Mouse (Mus musculus): Measurements from ENCODE around the gene Brap. TPM values are rescaled to one million over a fixed set of nuclear protein-coding genes. Genes with fewer than 3 reads are reported as not detected.
A peak's percentile ranks its signal among the peaks of the same experiment; 100 is the strongest.
"Not testable (repeated sequence)": the region's sequence is repeated elsewhere in the genome, so short reads cannot be mapped to it uniquely, and the experiment has no call there.

Brap gene
- polyA plus RNA-seq, 1 experiment = 23.4 TPM

DNA sequence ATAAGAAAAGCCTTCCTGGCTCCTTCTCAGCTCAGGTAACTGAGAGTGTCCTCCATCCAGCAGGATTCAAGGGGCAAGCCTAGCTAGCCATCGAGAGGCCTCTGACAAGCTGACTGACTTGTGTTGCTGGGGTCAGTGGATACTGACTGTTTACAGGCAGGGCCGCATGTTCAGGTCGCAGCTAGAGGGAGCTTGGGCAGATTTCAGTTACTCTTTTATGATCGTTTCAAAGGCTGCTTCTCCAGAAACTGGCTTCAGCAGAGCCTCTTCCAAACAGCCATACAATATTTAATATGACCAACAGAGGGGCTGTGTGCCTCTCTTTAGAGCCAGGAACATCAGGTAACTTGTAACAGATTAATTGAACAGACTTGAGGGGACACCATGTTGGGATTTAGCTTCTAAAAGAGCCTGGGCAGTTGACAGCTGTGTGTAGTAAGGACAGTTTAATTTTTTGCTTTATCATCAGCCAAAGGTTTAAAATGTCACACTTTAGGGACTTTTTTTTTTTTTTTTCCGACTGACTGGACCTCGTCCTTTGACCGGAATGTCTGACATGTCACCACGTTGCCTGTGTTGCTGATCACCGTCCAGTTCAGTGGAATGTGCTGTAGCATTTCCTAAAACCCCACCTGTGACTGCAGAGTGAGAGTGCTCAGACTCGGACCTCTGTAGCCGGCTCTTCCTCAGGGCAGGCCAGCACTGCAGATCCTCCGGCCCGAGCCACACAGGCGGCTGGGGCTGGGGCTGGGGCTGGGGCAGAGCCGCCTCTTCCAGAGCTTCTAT, 25.9 kb downstream of the Brap start:
- Histone ChIP-seq H3K4me3 (replicated peaks; ENCODE audit: control insufficient read depth, low read depth, low read length) (no peak overlapping the region), H3K27ac (ENCODE audit: control insufficient read depth, insufficient read depth, low read depth, low read length, poor library complexity) (no peak overlapping the region), H3K4me1 (ENCODE audit: control insufficient read depth, insufficient read depth, low read length) (no peaks in the 10 kb centered on the region)
- TF ChIP-seq CTCF (IDR thresholded peaks at IDR 0.05; ENCODE audit: control insufficient read depth, insufficient read depth, low read length) (no peak), POLR2A (IDR thresholded peaks at IDR 0.05; ENCODE audit: borderline replicate concordance, control insufficient read depth, low read depth, low read length) (no peak)
- WGBS = 88% methylated on average over 15 of the region's 15 CpGs

DNA sequence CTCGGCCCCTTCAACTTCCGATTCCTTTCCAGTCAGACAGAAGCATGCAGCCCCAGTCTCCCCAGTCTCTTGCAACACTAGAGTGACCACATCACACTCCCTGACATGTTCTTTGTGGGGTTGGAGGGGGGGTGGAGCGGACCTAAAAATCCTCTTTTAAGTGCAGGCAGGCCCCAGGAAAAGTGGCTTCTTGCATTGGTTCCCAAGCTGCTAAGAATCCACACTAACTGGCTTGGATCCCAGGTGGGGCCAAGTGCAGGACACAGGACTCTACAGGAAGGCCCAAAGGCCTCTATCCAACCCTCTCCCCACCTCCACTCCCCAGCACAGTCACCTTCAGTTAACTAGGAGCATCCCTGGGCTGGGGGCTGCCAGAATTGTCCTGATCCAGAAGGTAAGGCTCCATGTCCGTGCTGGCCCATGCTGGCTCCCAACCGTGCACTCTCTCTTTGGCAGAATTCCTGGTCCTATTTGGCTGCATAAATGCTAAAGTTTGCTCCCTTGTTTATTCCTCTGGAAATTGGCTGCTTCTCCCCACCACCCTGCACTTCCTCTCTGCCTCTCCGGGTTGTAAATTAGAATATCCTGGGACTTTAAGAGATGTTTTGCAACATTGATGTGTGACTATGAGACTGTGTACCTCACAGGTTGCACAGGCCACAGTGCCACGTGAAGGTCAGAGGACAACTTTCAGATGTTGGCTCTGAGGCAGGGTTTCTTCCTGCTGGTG, 30.3 kb downstream of the Brap start:
- 62% methylated on average over 7 of the region's 7 CpGs for WGBS

GRCm38 (mm10) chr5:121691436-121691835, 31.1 kb downstream of the Brap start:
- H3K27ac ChIP-seq (ENCODE audit: control insufficient read depth, insufficient read depth, low read depth, low read length, poor library complexity); H3K4me1 ChIP-seq (ENCODE audit: control insufficient read depth, insufficient read depth, low read length); H3K4me3 ChIP-seq (replicated peaks; ENCODE audit: control insufficient read depth, low read depth, low read length): not testable (repeated sequence)
- 86% methylated on average over 7 of the region's 7 CpGs for WGBS

More for the DNA sequence above, 30.3 kb downstream of the Brap start:
- Histone ChIP-seq H3K4me3 (replicated peaks; ENCODE audit: control insufficient read depth, low read depth, low read length) (no peak overlapping the region), H3K27ac (ENCODE audit: control insufficient read depth, insufficient read depth, low read depth, low read length, poor library complexity) (no peak overlapping the region), H3K4me1 (ENCODE audit: control insufficient read depth, insufficient read depth, low read length) (no peaks in the 10 kb centered on the region)
- no peak for TF ChIP-seq POLR2A (IDR thresholded peaks at IDR 0.05; ENCODE audit: borderline replicate concordance, control insufficient read depth, low read depth, low read length)
- no peak for TF ChIP-seq CTCF (IDR thresholded peaks at IDR 0.05; ENCODE audit: control insufficient read depth, insufficient read depth, low read length)

GRCm38 (mm10) chr5:121692897-121693296, 32.5 kb downstream of the Brap start:
- Histone ChIP-seq H3K27ac (ENCODE audit: control insufficient read depth, insufficient read depth, low read depth, low read length, poor library complexity) (no peak overlapping the region), H3K4me3 (replicated peaks; ENCODE audit: control insufficient read depth, low read depth, low read length) (no peak overlapping the region), H3K4me1 (ENCODE audit: control insufficient read depth, insufficient read depth, low read length) (no peaks in the 10 kb centered on the region)
- WGBS = 87% methylated on average over 4 of the region's 4 CpGs
- TF ChIP-seq POLR2A (IDR thresholded peaks at IDR 0.05; ENCODE audit: borderline replicate concordance, control insufficient read depth, low read depth, low read length) (no peak), CTCF (IDR thresholded peaks at IDR 0.05; ENCODE audit: control insufficient read depth, insufficient read depth, low read length) (no peak)

DNA sequence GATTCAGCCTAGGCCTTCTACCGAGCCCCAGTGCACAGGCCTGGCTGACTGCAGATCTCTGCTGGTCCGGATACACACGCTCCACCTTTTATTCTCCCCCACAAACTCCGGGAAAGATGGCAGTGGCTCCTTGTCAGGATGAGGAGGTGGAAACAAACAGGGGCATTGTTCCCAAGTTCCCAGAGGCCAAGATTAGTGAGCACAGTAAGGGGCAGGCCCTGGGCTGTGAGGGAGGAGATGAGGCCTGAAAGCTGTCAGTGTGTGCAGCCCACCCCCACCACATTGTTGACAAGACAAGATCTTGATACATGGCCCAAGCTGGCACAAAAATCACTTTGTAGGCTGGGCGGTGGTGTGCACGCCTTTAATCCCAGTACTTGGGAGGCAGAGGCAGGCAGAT, 36.4 kb downstream of the Brap start:
- Histone ChIP-seq H3K27ac (ENCODE audit: control insufficient read depth, insufficient read depth, low read depth, low read length, poor library complexity) (no peak overlapping the region), H3K4me3 (replicated peaks; ENCODE audit: control insufficient read depth, low read depth, low read length) (no peak overlapping the region), H3K4me1 (ENCODE audit: control insufficient read depth, insufficient read depth, low read length) (no peaks in the 10 kb centered on the region)
- WGBS = 85% methylated on average over 6 of the region's 6 CpGs
- TF ChIP-seq CTCF (IDR thresholded peaks at IDR 0.05; ENCODE audit: control insufficient read depth, insufficient read depth, low read length) = no peak
- TF ChIP-seq POLR2A (IDR thresholded peaks at IDR 0.05; ENCODE audit: borderline replicate concordance, control insufficient read depth, low read depth, low read length) = no peak

- Histone ChIP-seq H3K27ac (ENCODE audit: control insufficient read depth, insufficient read depth, low read depth, low read length, poor library complexity) (no peak overlapping the region), H3K4me3 (replicated peaks; ENCODE audit: control insufficient read depth, low read depth, low read length) (no peak overlapping the region), H3K4me1 (ENCODE audit: control insufficient read depth, insufficient read depth, low read length) (no peaks in the 10 kb centered on the region)
- 76% methylated on average over 5 of the region's 5 CpGs for WGBS
- TF ChIP-seq CTCF (IDR thresholded peaks at IDR 0.05; ENCODE audit: control insufficient read depth, insufficient read depth, low read length) (no peak), POLR2A (IDR thresholded peaks at IDR 0.05; ENCODE audit: borderline replicate concordance, control insufficient read depth, low read depth, low read length) (no peak)
Measured at GRCm38 (mm10) chr5:121699891-121700290, 39.5 kb downstream of the Brap start.

DNA sequence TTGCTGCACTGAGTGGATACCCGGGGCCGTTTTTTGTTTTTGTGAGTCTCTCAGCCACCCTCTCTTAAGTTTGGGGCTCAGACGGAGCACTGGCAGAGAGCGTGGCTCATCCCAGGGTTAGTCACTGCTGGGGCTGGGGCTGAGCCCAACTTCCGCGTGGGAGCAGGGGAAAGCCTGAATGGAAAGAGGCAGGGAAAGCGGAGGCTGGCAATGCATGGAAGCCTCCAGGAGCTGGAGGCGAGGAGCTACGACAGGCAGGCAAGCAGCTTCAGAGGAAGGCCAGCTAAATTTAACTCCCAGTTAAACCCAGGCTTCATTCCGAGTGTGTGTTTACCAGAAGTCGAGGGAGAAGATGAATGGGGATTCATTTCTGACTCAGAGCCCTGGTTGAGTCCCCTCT, 40.1 kb downstream of the Brap start:
- H3K27ac ChIP-seq (ENCODE audit: control insufficient read depth, insufficient read depth, low read depth, low read length, poor library complexity) = peak overlapping the region; percentile 44
- no peaks in the 10 kb centered on the region for H3K4me1 ChIP-seq (ENCODE audit: control insufficient read depth, insufficient read depth, low read length)
- no peak overlapping the region for H3K4me3 ChIP-seq (replicated peaks; ENCODE audit: control insufficient read depth, low read depth, low read length)
- TF ChIP-seq CTCF (IDR thresholded peaks at IDR 0.05; ENCODE audit: control insufficient read depth, insufficient read depth, low read length) (no peak), POLR2A (IDR thresholded peaks at IDR 0.05; ENCODE audit: borderline replicate concordance, control insufficient read depth, low read depth, low read length) (no peak)
- WGBS = 77% methylated on average over 11 of the region's 11 CpGs

DNA sequence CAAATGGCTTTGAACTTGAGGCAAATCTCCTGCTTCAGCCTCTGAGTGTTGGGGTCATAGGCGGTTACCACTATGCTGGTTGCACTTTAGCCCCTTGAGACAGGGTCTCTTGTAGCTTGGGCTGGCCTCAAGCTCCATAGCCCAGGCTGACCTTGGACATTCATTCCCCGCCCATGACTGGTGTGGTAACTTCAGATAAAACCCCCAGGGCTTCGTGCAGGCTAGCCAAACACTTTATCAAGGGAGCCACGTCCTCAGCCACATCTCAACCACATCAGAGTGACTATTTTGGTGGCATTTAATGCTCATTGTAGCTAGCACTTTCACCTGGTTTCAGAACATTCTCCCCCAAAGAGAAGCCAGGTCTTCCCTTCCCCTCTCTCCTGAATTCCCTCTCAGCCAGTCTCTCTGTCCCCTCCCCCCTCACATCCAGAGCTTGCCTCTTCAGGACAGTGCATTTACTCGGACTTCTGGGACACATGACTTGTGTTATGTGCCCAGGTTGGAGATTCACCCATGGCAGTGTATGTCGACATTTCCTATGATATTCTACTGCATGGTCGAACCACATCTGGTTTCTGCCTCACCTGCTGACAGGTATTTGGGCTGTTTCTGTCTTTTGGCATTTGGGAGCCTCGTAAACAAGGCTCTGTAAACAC, 40.9 kb downstream of the Brap start:
- Histone ChIP-seq H3K4me3 (replicated peaks; ENCODE audit: control insufficient read depth, low read depth, low read length) (peak overlapping the region; percentile 46), H3K27ac (ENCODE audit: control insufficient read depth, insufficient read depth, low read depth, low read length, poor library complexity) (peak overlapping the region; percentile 93), H3K4me1 (ENCODE audit: control insufficient read depth, insufficient read depth, low read length) (no peaks in the 10 kb centered on the region)
- TF ChIP-seq CTCF (IDR thresholded peaks at IDR 0.05; ENCODE audit: control insufficient read depth, insufficient read depth, low read length) = no peak
- TF ChIP-seq POLR2A (IDR thresholded peaks at IDR 0.05; ENCODE audit: borderline replicate concordance, control insufficient read depth, low read depth, low read length) = no peak
- 44% methylated on average over 8 of the region's 8 CpGs for WGBS

Measured in bone marrow, adult 2 months (tissue).